Comparison of ENCODE assay signal across 27 mouse cellular contexts in genomic region chr5:9361982-9362661, GRCm38 (mm10).
"Had no signal": no experiment of that assay in that cellular context is flagged by ENCODE, and none has a peak within 500 bp of the region (broad histone marks: within the 10 kb centered on the region; RNA-seq: fewer than 3 reads in every experiment).

No protein-coding gene starts in this region.

- DNase-seq: gastrocnemius, adult 2 months; gastrocnemius, postnatal 10 days; gastrocnemius, postnatal 25 days; heart, adult 2 months; heart, postnatal 14 days; heart, postnatal 36 days; kidney, adult 11 months; kidney, adult 2 months; kidney, adult 9 months; kidney, postnatal 14 days; kidney, postnatal 36 days; layer of hippocampus, adult 9-11 months; layer of hippocampus, postnatal 36 days; left cerebral cortex, postnatal 4 days had no signal

- H3K9ac ChIP-seq: heart, embryonic 13.5 days; heart, embryonic 15.5 days; hindbrain, embryonic 13.5 days; hindbrain, embryonic 15.5 days; kidney, embryonic 15.5 days; limb, embryonic 13.5 days; limb, embryonic 15.5 days; liver, embryonic 12.5 days; liver, embryonic 14.5 days had no signal

- H3K27me3 ChIP-seq: heart, embryonic 13.5 days; heart, embryonic 15.5 days; hindbrain, embryonic 13.5 days; hindbrain, embryonic 15.5 days; kidney, embryonic 15.5 days; limb, embryonic 13.5 days; limb, embryonic 15.5 days; liver, embryonic 12.5 days had no signal

- H3K4me2 ChIP-seq: heart, embryonic 11.5 days; heart, embryonic 13.5 days; heart, embryonic 15.5 days; hindbrain, embryonic 13.5 days; hindbrain, embryonic 15.5 days; kidney, embryonic 15.5 days; limb, embryonic 13.5 days; limb, embryonic 15.5 days; liver, embryonic 12.5 days had no signal

- H3K4me1 ChIP-seq: heart, embryonic 13.5 days; heart, embryonic 15.5 days; kidney, embryonic 15.5 days; limb, embryonic 13.5 days; limb, embryonic 15.5 days; liver, embryonic 12.5 days had no signal

- H3K9me3 ChIP-seq: heart, embryonic 13.5 days; heart, embryonic 15.5 days; hindbrain, embryonic 13.5 days; hindbrain, embryonic 15.5 days; kidney, embryonic 15.5 days; limb, embryonic 13.5 days; limb, embryonic 15.5 days; liver, embryonic 12.5 days had no signal

- H3K36me3 ChIP-seq: heart, embryonic 13.5 days; heart, embryonic 15.5 days; hindbrain, embryonic 13.5 days; hindbrain, embryonic 15.5 days; kidney, embryonic 15.5 days; limb, embryonic 13.5 days; limb, embryonic 15.5 days; liver, embryonic 12.5 days had no signal

- H3K27ac ChIP-seq: gastrocnemius, adult 2 months; heart, adult 2 months; heart, embryonic 13.5 days; heart, embryonic 15.5 days; hindbrain, embryonic 13.5 days; hindbrain, embryonic 15.5 days; hindbrain, postnatal 0 days; kidney, embryonic 15.5 days; kidney, postnatal 0 days; limb, embryonic 13.5 days; limb, embryonic 15.5 days; liver, embryonic 12.5 days; liver, embryonic 14.5 days had no signal

- H3K4me3 ChIP-seq: gastrocnemius, adult 2 months; heart, adult 2 months; heart, embryonic 13.5 days; heart, embryonic 15.5 days; hindbrain, embryonic 13.5 days; hindbrain, embryonic 15.5 days; kidney, embryonic 15.5 days; limb, embryonic 13.5 days; limb, embryonic 15.5 days; liver, embryonic 12.5 days had no signal

- ATAC-seq: hindbrain, postnatal 0 days; intestine, embryonic 16.5 days; liver, embryonic 12.5 days had no signal
